Mouse (Mus musculus) spleen, adult 2 months (tissue): ENCODE results near the gene Tm6sf2.

Experiments
- CTCF ChIP-seq: fragments of 200-500 bp; IDR thresholded peaks from 2 replicates; pipeline ENCODE4 v1.5.1; 2011; ENCODE audit warnings: mild to moderate bottlenecking, inconsistent platforms; ENCODE audit not compliant: insufficient read depth, insufficient read length, insufficient replicate concordance; ENCODE audit errors: extremely low read depth
- POLR2A ChIP-seq: fragments of 200-500 bp; IDR thresholded peaks from 2 replicates; pipeline ENCODE4 v1.6.1; 2011; ENCODE audit warnings: low read depth, low read length, inconsistent platforms

DNA sequence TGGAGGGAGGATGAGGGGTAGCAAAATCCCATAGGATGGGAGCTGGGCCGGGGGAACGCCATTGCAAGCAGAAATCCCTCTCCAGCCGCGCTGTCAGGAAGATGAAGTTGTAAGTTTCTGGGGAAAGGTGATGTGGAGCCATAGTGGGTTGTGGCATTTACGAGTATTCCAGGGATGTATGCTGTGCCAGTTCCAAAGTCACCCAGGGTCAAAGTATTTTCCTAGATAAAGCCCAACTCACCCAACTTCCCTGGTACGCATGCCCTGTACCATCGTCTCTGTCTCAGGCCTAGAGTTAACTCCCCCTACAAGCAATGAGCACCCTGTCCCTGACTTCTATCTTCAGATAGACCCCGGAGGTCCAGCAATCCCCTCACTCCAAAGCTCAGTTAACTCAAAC lies 396 bp downstream of the Tm6sf2 start:
- TF ChIP-seq CTCF (no peak), POLR2A (no peak)
